Mouse (Mus musculus) midbrain, embryonic 16.5 days (tissue): ENCODE data around the gene Msrb1. TPM values are rescaled to one million over a fixed set of nuclear protein-coding genes. Genes with fewer than 3 reads are reported as not detected.
A peak's percentile ranks its signal among the peaks of the same experiment; 100 is the strongest.

Experiments
- ATAC-seq: fragments of 200-750 bp; cut with Nextera tagmentation; 2 replicates; pipeline ENCODE4 v1.8.0; 2017; ENCODE audit warnings: moderate TSS enrichment
- H3K27ac ChIP-seq: fragments of 300-500 bp; sonication (generic); 2 replicates; pipeline ENCODE4 v1.5.1; 2014; ENCODE audit warnings: mild to moderate bottlenecking, low read length, mixed read lengths
- H3K27me3 ChIP-seq: fragments of 300-500 bp; sonication (generic); 2 replicates; pipeline ENCODE4 v1.6.1; 2014; ENCODE audit warnings: low read depth, low read length, mixed read lengths; ENCODE audit not compliant: control insufficient read depth, insufficient read depth
- H3K36me3 ChIP-seq: fragments of 300-500 bp; sonication (generic); 2 replicates; pipeline ENCODE4 v1.6.1; 2014; ENCODE audit warnings: mild to moderate bottlenecking, low read length, moderate library complexity, mixed read lengths; ENCODE audit not compliant: control insufficient read depth, insufficient read depth
- H3K4me1 ChIP-seq: fragments of 300-500 bp; sonication (generic); 2 replicates; pipeline ENCODE4 v1.6.1; 2014; ENCODE audit warnings: mild to moderate bottlenecking, low read length, mixed read lengths; ENCODE audit not compliant: control insufficient read depth, insufficient read depth
- H3K4me2 ChIP-seq: fragments of 300-500 bp; sonication (generic); 2 replicates; pipeline ENCODE4 v1.6.1; 2014; ENCODE audit warnings: mild to moderate bottlenecking, low read length, mixed read lengths
- H3K4me3 ChIP-seq: fragments of 300-500 bp; sonication (generic); 2 replicates; pipeline ENCODE4 v1.5.1; 2014; ENCODE audit warnings: low read depth, mild to moderate bottlenecking, low read length, moderate library complexity, mixed read lengths
- H3K9ac ChIP-seq: fragments of 300-500 bp; sonication (generic); 2 replicates; pipeline ENCODE4 v1.6.1; 2014; ENCODE audit warnings: low read depth, low read length, mixed read lengths
- H3K9me3 ChIP-seq: fragments of 300-500 bp; sonication (generic); replicated peaks from 2 replicates; pipeline ENCODE4 v1.6.1; 2014; ENCODE audit warnings: mild to moderate bottlenecking, low read length, mixed read lengths; ENCODE audit not compliant: control insufficient read depth, poor library complexity, severe bottlenecking
- WGBS: fragments of 180-500 bp; shearing (Covaris S2); extraction: QIAGEN DNeasy Blood & Tissue Kit; methylation state at CpG from one replicate; pipeline ENCODE4 v1.1.7; 2014; 5-methylcytosine and 5-hydroxymethylcytosine counted together
- polyA plus RNA-seq: library from polyadenylated mRNA; unstranded; fragments of >200 nt; fragmentation: Nextera tagmentation; extraction: Ambion mirVana; gene quantifications from 2 replicates; pipeline ENCODE4 v1.2.1, GENCODE M21; 2015

Msrb1 gene
- polyA plus RNA-seq, 1 experiment from 2014 or later, result 17.5 TPM

- no peaks in the 10 kb centered on the region; the same call in 1 of the 2 replicates for H3K27me3 ChIP-seq
- H3K4me1 ChIP-seq, result peaks cover 21% of the 10 kb centered on the region
- peak; percentile 76 for ATAC-seq
- peak within 1 kb of the TSS; percentile 85 for H3K27ac ChIP-seq
- peaks cover 8% of the 10 kb centered on the region for H3K36me3 ChIP-seq
- H3K9me3 ChIP-seq, result no peaks in the 10 kb centered on the region
- peak within 1 kb of the TSS; percentile 95 for H3K4me2 ChIP-seq
- peak within 1 kb of the TSS; percentile 84 for H3K4me3 ChIP-seq
- peak within 1 kb of the TSS; percentile 94 for H3K9ac ChIP-seq
- WGBS, result under 1% methylated on average over 30 of the region's 30 CpGs
These were observed 12.3 kb upstream of the Msrb1 start, which contains the start of gene Ndufb10 for GRCm38 (mm10) chr17:24724184-24724583. Ndufb10 (minus strand) TSS chr17:24724478.

- no peaks in the 10 kb centered on the region for H3K9me3 ChIP-seq
- no peak overlapping the region for H3K27ac ChIP-seq
- no peak overlapping the region for H3K4me2 ChIP-seq
- H3K4me3 ChIP-seq, result no peak overlapping the region
- peaks cover 19% of the 10 kb centered on the region for H3K4me1 ChIP-seq
- no peak overlapping the region for H3K9ac ChIP-seq
- WGBS, result 76% methylated on average over 3 of the region's 3 CpGs
- no peaks in the 10 kb centered on the region; the same call in 1 of the 2 replicates for H3K27me3 ChIP-seq
- H3K36me3 ChIP-seq, result peaks cover 8% of the 10 kb centered on the region
- ATAC-seq, result no peak
These were observed 10.6 kb upstream of the Msrb1 start for GRCm38 (mm10) chr17:24725637-24726390.

- no peak within 1 kb of the TSS for H3K27ac ChIP-seq
- 85% methylated on average over 2 of the region's 2 CpGs for WGBS
- H3K4me1 ChIP-seq, result peaks cover 11% of the 10 kb centered on the region
- H3K4me2 ChIP-seq, result no peak within 1 kb of the TSS
- H3K36me3 ChIP-seq, result no peaks in the 10 kb centered on the region
- no peak for ATAC-seq
- no peak within 1 kb of the TSS for H3K4me3 ChIP-seq
- H3K9ac ChIP-seq, result no peak within 1 kb of the TSS
- H3K9me3 ChIP-seq, result no peaks in the 10 kb centered on the region
- H3K27me3 ChIP-seq, result no peaks in the 10 kb centered on the region; the same call in 1 of the 2 replicates
These were observed 8.8 kb upstream of the Msrb1 start, which contains the start of gene Rpl3l for GRCm38 (mm10) chr17:24727618-24728017. Rpl3l (plus strand) TSS chr17:24727820.

GRCm38 (mm10) chr17:24728184-24728583 lies 8.3 kb upstream of the Msrb1 start:
- Histone ChIP-seq H3K9ac (no peak overlapping the region), H3K4me1 (peaks cover 5% of the 10 kb centered on the region), H3K4me2 (no peak overlapping the region), H3K36me3 (no peaks in the 10 kb centered on the region), H3K27me3 (no peaks in the 10 kb centered on the region; the same call in 1 of the 2 replicates), H3K4me3 (no peak overlapping the region), H3K9me3 (no peaks in the 10 kb centered on the region), H3K27ac (no peak overlapping the region)
- ATAC-seq, result no peak
- WGBS, result 78% methylated on average over 17 of the region's 17 CpGs

GRCm38 (mm10) chr17:24729067-24729466 lies 7.4 kb upstream of the Msrb1 start:
- Histone ChIP-seq H3K4me3 (no peak overlapping the region), H3K9me3 (no peaks in the 10 kb centered on the region), H3K27ac (no peak overlapping the region), H3K27me3 (no peaks in the 10 kb centered on the region; the same call in 1 of the 2 replicates), H3K9ac (no peak overlapping the region), H3K36me3 (no peaks in the 10 kb centered on the region), H3K4me1 (no peaks in the 10 kb centered on the region), H3K4me2 (no peak overlapping the region)
- WGBS, result 80% methylated on average over 6 of the region's 6 CpGs
- no peak for ATAC-seq

GRCm38 (mm10) chr17:24730787-24731186 lies 5.7 kb upstream of the Msrb1 start:
- no peak for ATAC-seq
- Histone ChIP-seq H3K36me3 (no peaks in the 10 kb centered on the region), H3K4me2 (no peak overlapping the region), H3K9me3 (no peaks in the 10 kb centered on the region), H3K9ac (no peak overlapping the region), H3K4me1 (no peaks in the 10 kb centered on the region), H3K4me3 (no peak overlapping the region), H3K27ac (no peak overlapping the region), H3K27me3 (no peaks in the 10 kb centered on the region; the same call in 1 of the 2 replicates)
- WGBS, result 81% methylated on average over 14 of the region's 14 CpGs

GRCm38 (mm10) chr17:24732233-24732935 lies 4.1 kb upstream of the Msrb1 start:
- H3K36me3 ChIP-seq, result no peaks in the 10 kb centered on the region

GRCm38 (mm10) chr17:24733434-24734050 lies 2.9 kb upstream of the Msrb1 start:
- Histone ChIP-seq H3K36me3 (no peaks in the 10 kb centered on the region), H3K9me3 (no peaks in the 10 kb centered on the region), H3K4me2 (no peak overlapping the region), H3K4me1 (peaks cover 9% of the 10 kb centered on the region; the same call in 1 of the 2 replicates), H3K27me3 (no peaks in the 10 kb centered on the region), H3K27ac (no peak overlapping the region), H3K4me3 (no peak overlapping the region), H3K9ac (peak overlapping the region; percentile 22; the same call in 1 of the 2 replicates)
- ATAC-seq, result no peak
- WGBS, result 91% methylated on average over 21 of the region's 21 CpGs

More at GRCm38 (mm10) chr17:24732233-24732935, 4.1 kb upstream of the Msrb1 start:
- Histone ChIP-seq H3K27me3 (no peaks in the 10 kb centered on the region; the same call in 1 of the 2 replicates), H3K4me1 (peaks cover 9% of the 10 kb centered on the region; the same call in 1 of the 2 replicates), H3K27ac (no peak overlapping the region), H3K4me2 (no peak overlapping the region), H3K4me3 (no peak overlapping the region), H3K9ac (0 out of 2 replicates have a peak overlapping the region, but pooled peaks have one; percentile 7), H3K9me3 (no peaks in the 10 kb centered on the region)
- no peak for ATAC-seq
- 78% methylated on average over 12 of the region's 12 CpGs for WGBS
